Mouse (Mus musculus) intestine, postnatal 0 days (tissue): ENCODE results near the gene Btc. TPM values are rescaled to one million over a fixed set of nuclear protein-coding genes. Genes with fewer than 3 reads are reported as not detected.

Experiments used
- ATAC-seq: fragments of 200-750 bp; cut with Nextera tagmentation; 2 replicates; pipeline ENCODE4 v1.8.0; 2017; ENCODE audit warnings: mild to moderate bottlenecking, moderate TSS enrichment, moderate library complexity
- H3K27ac ChIP-seq: fragments of 300-500 bp; sonication (generic); 2 replicates; pipeline ENCODE4 v1.5.1; 2014; ENCODE audit warnings: mild to moderate bottlenecking, low read depth, low read length, moderate library complexity
- H3K27me3 ChIP-seq: fragments of 300-500 bp; sonication (generic); replicated peaks from 2 replicates; pipeline ENCODE4 v1.6.1; 2014; ENCODE audit warnings: low read length, mixed read lengths; ENCODE audit not compliant: control insufficient read depth, insufficient read depth
- H3K36me3 ChIP-seq: fragments of 300-500 bp; sonication (generic); 2 replicates; pipeline ENCODE4 v1.6.1; 2014; ENCODE audit warnings: mild to moderate bottlenecking, moderate library complexity; ENCODE audit not compliant: control insufficient read depth, insufficient read depth
- H3K4me1 ChIP-seq: fragments of 300-500 bp; sonication (generic); replicated peaks from 2 replicates; pipeline ENCODE4 v1.6.1; 2014; ENCODE audit warnings: antibody characterized with exemption, low read length, mixed read lengths; ENCODE audit not compliant: control insufficient read depth, insufficient read depth
- H3K4me2 ChIP-seq: fragments of 300-500 bp; sonication (generic); replicated peaks from 2 replicates; pipeline ENCODE4 v1.6.1; 2014; ENCODE audit warnings: low read depth, mild to moderate bottlenecking, moderate library complexity
- H3K4me3 ChIP-seq: fragments of 300-500 bp; sonication (generic); 2 replicates; pipeline ENCODE4 v1.5.1; 2014; ENCODE audit warnings: low read depth, low read length
- H3K9ac ChIP-seq: fragments of 300-500 bp; sonication (generic); 2 replicates; pipeline ENCODE4 v1.6.1; 2014; ENCODE audit warnings: mild to moderate bottlenecking, low read depth, low read length
- H3K9me3 ChIP-seq: fragments of 300-500 bp; sonication (generic); 2 replicates; pipeline ENCODE4 v1.6.1; 2016; ENCODE audit warnings: mixed run types; ENCODE audit not compliant: control insufficient read depth
- CTCF ChIP-seq: sonication (generic); IDR thresholded peaks from 2 replicates; pipeline ENCODE4 v1.5.1; 2016; ENCODE audit warnings: low read depth, mild to moderate bottlenecking, control low read depth, antibody characterized with exemption, moderate library complexity
- WGBS: fragments of 180-500 bp; shearing (Covaris S2); extraction: QIAGEN DNeasy Blood & Tissue Kit; methylation state at CpG from one replicate; pipeline ENCODE4 v1.1.7; 2014; 5-methylcytosine and 5-hydroxymethylcytosine counted together
- polyA plus RNA-seq: library from polyadenylated mRNA; unstranded; fragments of >200 nt; fragmentation: Nextera tagmentation; extraction: Ambion mirVana; gene quantifications from 2 replicates; pipeline ENCODE4 v1.2.1, GENCODE M21; 2015

The Btc gene
- polyA plus RNA-seq, 1 experiment from 2014 or later, result 7.0 TPM

GRCm38 (mm10) chr5:91363274-91363991 is 39.4 kb downstream of the Btc start:
- ATAC-seq, result no peak
- H3K4me3 ChIP-seq, result no peak overlapping the region
- no peak overlapping the region for H3K27ac ChIP-seq
- WGBS, result 80% methylated on average over 6 of the region's 6 CpGs
- TF ChIP-seq CTCF, result no peak
- H3K9ac ChIP-seq, result no peak overlapping the region
- no peaks in the 10 kb centered on the region for H3K27me3 ChIP-seq
- H3K36me3 ChIP-seq, result no peaks in the 10 kb centered on the region
- no peaks in the 10 kb centered on the region for H3K9me3 ChIP-seq
- H3K4me2 ChIP-seq, result no peak overlapping the region
- H3K4me1 ChIP-seq, result no peaks in the 10 kb centered on the region

GRCm38 (mm10) chr5:91352645-91353044 is 50.1 kb downstream of the Btc start:
- Histone ChIP-seq H3K9me3 (no peaks in the 10 kb centered on the region), H3K4me1 (no peaks in the 10 kb centered on the region), H3K27ac (no peak overlapping the region), H3K36me3 (no peaks in the 10 kb centered on the region), H3K4me3 (no peak overlapping the region), H3K27me3 (no peaks in the 10 kb centered on the region), H3K9ac (no peak overlapping the region), H3K4me2 (no peak overlapping the region)
- TF ChIP-seq CTCF, result no peak
- no peak for ATAC-seq
- WGBS, result 53% methylated on average over 5 of the region's 5 CpGs

GRCm38 (mm10) chr5:91345681-91346080 is 57.1 kb downstream of the Btc start:
- no peak for TF ChIP-seq CTCF
- Histone ChIP-seq H3K4me3 (no peak overlapping the region), H3K9ac (no peak overlapping the region), H3K27ac (no peak overlapping the region), H3K27me3 (no peaks in the 10 kb centered on the region), H3K36me3 (no peaks in the 10 kb centered on the region), H3K4me1 (no peaks in the 10 kb centered on the region), H3K4me2 (no peak overlapping the region), H3K9me3 (no peaks in the 10 kb centered on the region)
- ATAC-seq, result no peak
- WGBS, result 66% methylated on average over 5 of the region's 5 CpGs

- no peaks in the 10 kb centered on the region for H3K27me3 ChIP-seq
- no peak overlapping the region for H3K4me2 ChIP-seq
- H3K9ac ChIP-seq, result no peak overlapping the region
- H3K4me1 ChIP-seq, result no peaks in the 10 kb centered on the region
- ATAC-seq, result no peak
- no peaks in the 10 kb centered on the region for H3K9me3 ChIP-seq
- no peak overlapping the region for H3K4me3 ChIP-seq
- no peak overlapping the region for H3K27ac ChIP-seq
- no peaks in the 10 kb centered on the region for H3K36me3 ChIP-seq
- 81% methylated on average over 2 of the region's 2 CpGs for WGBS
- TF ChIP-seq CTCF, result no peak
These were observed 57.7 kb downstream of the Btc start for GRCm38 (mm10) chr5:91345064-91345463.

GRCm38 (mm10) chr5:91341981-91342760 is 60.6 kb downstream of the Btc start:
- Histone ChIP-seq H3K36me3 (no peaks in the 10 kb centered on the region), H3K9ac (no peak overlapping the region), H3K4me3 (no peak overlapping the region), H3K9me3 (no peaks in the 10 kb centered on the region), H3K27ac (no peak overlapping the region), H3K4me1 (no peaks in the 10 kb centered on the region), H3K4me2 (no peak overlapping the region), H3K27me3 (no peaks in the 10 kb centered on the region)
- no peak for ATAC-seq
- TF ChIP-seq CTCF, result no peak
- 79% methylated on average over 5 of the region's 5 CpGs for WGBS

- Histone ChIP-seq H3K9ac (no peak overlapping the region), H3K9me3 (no peaks in the 10 kb centered on the region), H3K4me3 (no peak overlapping the region), H3K27me3 (no peaks in the 10 kb centered on the region), H3K4me2 (no peak overlapping the region), H3K36me3 (no peaks in the 10 kb centered on the region), H3K27ac (no peak overlapping the region), H3K4me1 (no peaks in the 10 kb centered on the region)
- 45% methylated on average over 4 of the region's 4 CpGs for WGBS
- ATAC-seq, result peak; percentile 87
- TF ChIP-seq CTCF, result no peak
These were observed 68.6 kb downstream of the Btc start for GRCm38 (mm10) chr5:91334227-91334626.
